Mouse (Mus musculus) frontal cortex, postnatal 25 days (tissue): ENCODE measurements at regions not wholly inside any gene's neighbourhood (a gene's known extent, or its start where the extent isn't known, plus 50 kb on each side); places are given as distances from the start of the nearest gene placed in this dataset.

ENCODE experiments used
- DNase-seq, 2 experiments: peaks; one replicate each; pipeline ENCODE4 v3.0.0; 2022; ENCODE audit warnings: low spot score in 2 of 2

- no peak for DNase-seq
These were observed 242.2 kb downstream of the Rybp start for GRCm38 (mm10) chr6:100045109-100045508.

GRCm38 (mm10) chr6:100041161-100041560 is 246.1 kb downstream of the Rybp start:
- no peak for DNase-seq

- no peak for DNase-seq
These were observed 246.8 kb downstream of the Rybp start for GRCm38 (mm10) chr6:100040459-100040984.

- DNase-seq, result peak; percentile 9 to 14
These were observed 254.6 kb downstream of the Rybp start for GRCm38 (mm10) chr6:100032701-100033100.

GRCm38 (mm10) chr6:100030522-100030921 is 256.8 kb downstream of the Rybp start:
- no peak for DNase-seq

- DNase-seq, result no peak
These were observed 257.3 kb downstream of the Rybp start for GRCm38 (mm10) chr6:100030010-100030409.

GRCm38 (mm10) chr6:100027524-100027923 is 259.8 kb downstream of the Rybp start:
- DNase-seq, result no peak

- DNase-seq, result no peak
These were observed 261.7 kb downstream of the Rybp start for GRCm38 (mm10) chr6:100025531-100025951.

- DNase-seq, result no peak
These were observed 263.7 kb downstream of the Rybp start for GRCm38 (mm10) chr6:100023434-100024095.

- no peak for DNase-seq
These were observed 268.3 kb downstream of the Rybp start for GRCm38 (mm10) chr6:100019016-100019415.

- DNase-seq, result no peak
These were observed 273.3 kb downstream of the Rybp start for GRCm38 (mm10) chr6:100013949-100014348.

GRCm38 (mm10) chr6:100011520-100012062 is 275.7 kb downstream of the Rybp start:
- DNase-seq, result peak; percentile 8 to 18

GRCm38 (mm10) chr6:100010954-100011481 is 276.3 kb downstream of the Rybp start:
- DNase-seq, result no peak

- no peak for DNase-seq
These were observed 273.6 kb upstream of the Prok2 start for GRCm38 (mm10) chr6:99999711-100000365.

GRCm38 (mm10) chr6:99995970-99996956 is 270.1 kb upstream of the Prok2 start:
- no peak for DNase-seq

- DNase-seq, result no peak
These were observed 267.8 kb upstream of the Prok2 start for GRCm38 (mm10) chr6:99994026-99994425.

GRCm38 (mm10) chr6:99991079-99991478 is 264.9 kb upstream of the Prok2 start:
- DNase-seq, result no peak

- DNase-seq, result no peak
These were observed 264.4 kb upstream of the Prok2 start for GRCm38 (mm10) chr6:99990604-99991003.

- DNase-seq, result no peak
These were observed 260.3 kb upstream of the Prok2 start for GRCm38 (mm10) chr6:99986449-99986848.

GRCm38 (mm10) chr6:99985322-99985721 is 259.1 kb upstream of the Prok2 start:
- no peak for DNase-seq

- DNase-seq, result no peak
These were observed 258.6 kb upstream of the Prok2 start for GRCm38 (mm10) chr6:99984856-99985224.
